Mouse (Mus musculus) left cerebral cortex, postnatal 10 days (tissue): ENCODE measurements around the gene Wipi2. TPM values are rescaled to one million over a fixed set of nuclear protein-coding genes. Genes with fewer than 3 reads are reported as not detected.
A peak's percentile ranks its signal among the peaks of the same experiment; 100 is the strongest.

Experiments used
- DNase-seq, 2 experiments: peaks; one replicate each; pipeline ENCODE4 v3.0.0; 2021 to 2022; ENCODE audit warnings: low spot score in 2 of 2, mixed read lengths in 1 of 2; ENCODE audit errors: extremely low spot score in 1 of 2
- intact Hi-C: fragments of 180-260 bp; cut with DNase I; formaldehyde crosslinking; loops from one replicate; pipeline ENCODE4 v1.15.1; 2025
- total RNA-seq, 2 experiments: library from RNA; stranded (reverse); gene quantifications; 2 replicates each; pipeline ENCODE4 v1.2.3; 2021

The Wipi2 gene
- total RNA-seq, 2 experiments from 2014 or later: 79.9 to 87.7 TPM

GRCm38 (mm10) chr5:142623080-142623479, 4.4 kb upstream of the Wipi2 start:
- intact Hi-C loops: loop anchor here (5.0 kb wide), 1 partner anchor 126 kb away; no protein-coding TSS in a partner anchor

DNA sequence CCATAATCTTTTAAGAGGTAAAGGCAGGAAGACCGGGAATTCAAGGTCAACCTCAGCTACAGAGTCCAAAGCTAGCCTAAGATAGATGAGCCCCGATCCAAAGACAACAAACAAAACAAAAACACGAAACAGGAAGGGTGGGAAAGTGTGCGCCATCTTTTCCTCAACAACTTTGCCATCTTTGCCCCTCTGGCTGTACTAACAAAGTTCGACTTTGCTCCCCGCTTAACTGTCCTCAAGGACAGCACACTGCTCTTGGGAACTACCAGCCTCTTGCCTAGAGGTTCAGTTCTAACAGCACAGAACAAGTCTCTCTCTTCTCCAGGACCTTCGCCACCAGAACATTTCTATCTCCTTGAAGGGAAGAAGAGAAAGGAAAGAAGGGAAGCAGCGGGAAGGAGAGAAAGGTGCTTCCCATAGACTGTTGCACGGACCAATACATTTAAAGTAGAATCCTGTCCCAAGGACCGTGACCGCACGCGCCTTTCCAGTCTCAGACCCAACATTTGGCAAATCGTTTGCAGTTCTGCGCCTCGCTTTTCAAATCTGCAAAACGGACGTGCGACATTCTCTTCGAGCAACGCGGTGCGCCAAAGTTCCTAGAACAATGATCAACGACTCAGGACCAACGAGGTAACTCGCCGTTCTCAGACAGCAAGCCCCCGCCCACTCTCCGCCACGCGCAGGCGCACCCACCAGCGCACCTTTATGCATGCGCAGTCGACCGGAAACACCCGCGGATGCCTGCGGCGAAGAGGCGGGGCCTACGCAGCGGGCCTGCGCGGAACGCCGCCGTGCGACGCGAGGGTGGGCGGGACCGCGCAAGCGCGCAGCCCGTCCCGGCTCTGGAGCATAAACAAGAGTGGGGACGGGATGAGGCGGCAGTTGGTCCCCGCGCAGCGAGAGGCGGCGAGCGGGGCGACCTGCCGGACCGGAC, 1.5 kb downstream of the Wipi2 start:
- DNase-seq: peak; percentile 93 to 98
- intact Hi-C loops: loop anchor here (5.0 kb wide), 1 partner anchor 88 kb away; no protein-coding TSS in a partner anchor

More at GRCm38 (mm10) chr5:142623080-142623479, 4.4 kb upstream of the Wipi2 start:
- no peak for DNase-seq

DNA sequence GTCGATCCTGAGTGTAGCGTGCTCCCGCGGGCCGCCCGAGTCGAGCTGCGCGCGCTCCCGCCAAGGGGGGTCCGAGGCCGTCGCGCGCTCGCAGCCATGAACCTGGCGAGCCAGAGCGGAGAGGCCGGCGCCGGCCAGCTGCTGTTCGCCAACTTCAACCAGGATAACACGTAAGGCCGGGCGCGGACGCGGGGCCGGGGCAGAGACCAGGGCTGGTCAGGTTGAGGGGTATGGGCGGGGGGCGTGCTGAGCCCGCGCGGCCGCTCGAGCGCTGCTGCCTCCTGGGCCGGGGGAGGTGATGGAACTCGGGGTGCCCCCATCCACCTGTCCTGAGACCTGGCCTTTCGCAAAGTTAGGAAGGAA, 2.1 kb downstream of the Wipi2 start:
- no peak for DNase-seq
- intact Hi-C loops: loop anchor here (5.0 kb wide), 1 partner anchor 88 kb away; no protein-coding TSS in a partner anchor

GRCm38 (mm10) chr5:142630224-142630623, 2.7 kb downstream of the Wipi2 start:
- peak in 1 of 2 experiments; percentile 16 for DNase-seq
- intact Hi-C loops: no loop called here

- DNase-seq: no peak
- intact Hi-C loops: no loop called here
Observed at GRCm38 (mm10) chr5:142637823-142638222, 10.3 kb downstream of the Wipi2 start.

DNA sequence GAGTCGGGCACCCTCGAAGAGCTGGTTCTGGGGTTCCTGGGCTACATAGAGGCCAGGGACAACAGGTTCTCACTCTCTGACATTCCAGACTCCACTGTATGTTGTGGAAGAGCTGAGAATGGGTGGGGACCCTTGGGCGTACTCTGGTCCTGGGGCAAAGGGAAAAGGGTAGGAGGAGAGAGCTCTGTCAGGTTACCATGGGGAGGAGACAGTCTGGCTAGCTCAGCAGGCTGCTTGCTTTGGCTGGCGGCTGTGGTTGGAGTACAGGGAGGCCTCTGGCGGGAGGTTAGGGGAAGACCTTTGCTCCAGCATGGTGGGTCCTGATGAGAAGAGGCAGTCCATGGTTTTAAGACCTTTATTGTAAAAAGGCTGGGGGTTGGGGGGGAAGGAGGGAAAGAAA, 12.6 kb downstream of the Wipi2 start:
- intact Hi-C loops: no loop called here
- no peak for DNase-seq

GRCm38 (mm10) chr5:142641331-142642051, 14.0 kb downstream of the Wipi2 start:
- no peak for DNase-seq
- intact Hi-C loops: no loop called here

DNA sequence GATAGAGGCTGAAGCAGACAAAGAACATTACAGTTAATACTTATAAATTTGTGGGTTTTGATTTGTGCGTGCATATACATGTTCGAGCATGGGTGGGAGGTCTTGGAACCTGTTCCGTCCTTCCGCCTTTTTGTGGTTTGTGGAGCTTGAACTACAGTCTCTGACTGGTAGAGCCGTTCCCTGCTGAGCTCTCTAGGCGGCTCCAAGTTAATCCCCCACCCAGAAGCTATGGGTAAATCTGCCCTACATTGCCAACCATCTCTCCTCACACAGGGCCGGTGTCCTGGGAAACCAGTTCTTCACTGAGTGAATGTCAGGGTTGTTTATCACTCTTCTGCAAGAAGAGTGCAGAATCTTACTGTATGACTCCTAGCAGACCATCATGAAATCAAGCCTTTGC, 20.7 kb downstream of the Wipi2 start:
- DNase-seq: no peak
- intact Hi-C loops: no loop called here

GRCm38 (mm10) chr5:142649460-142650050, 22.1 kb downstream of the Wipi2 start:
- intact Hi-C loops: no loop called here

DNA sequence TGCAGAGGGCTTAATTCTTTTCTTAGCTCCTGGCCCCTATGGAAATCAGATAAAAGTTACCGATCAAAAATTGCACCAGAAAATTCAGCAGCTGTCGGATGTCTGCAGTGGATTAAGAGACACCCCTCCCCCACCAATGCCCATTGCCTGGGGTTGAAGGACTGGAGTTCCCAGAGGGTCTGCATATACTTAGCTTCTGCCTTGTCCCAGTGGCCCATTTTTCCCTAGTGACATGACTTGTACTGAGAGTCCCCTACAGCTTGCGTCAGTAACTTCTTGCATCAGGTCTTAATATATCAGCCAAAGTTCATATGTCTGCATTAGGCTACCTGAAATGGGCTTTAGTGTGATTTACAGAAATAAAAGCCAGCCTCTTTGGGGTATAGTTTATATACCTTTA, 22.9 kb downstream of the Wipi2 start:
- intact Hi-C loops: no loop called here
- no peak for DNase-seq

More at GRCm38 (mm10) chr5:142649460-142650050, 22.1 kb downstream of the Wipi2 start:
- DNase-seq: no peak

GRCm38 (mm10) chr5:142650794-142651497, 23.4 kb downstream of the Wipi2 start:
- intact Hi-C loops: no loop called here
- no peak for DNase-seq

DNA sequence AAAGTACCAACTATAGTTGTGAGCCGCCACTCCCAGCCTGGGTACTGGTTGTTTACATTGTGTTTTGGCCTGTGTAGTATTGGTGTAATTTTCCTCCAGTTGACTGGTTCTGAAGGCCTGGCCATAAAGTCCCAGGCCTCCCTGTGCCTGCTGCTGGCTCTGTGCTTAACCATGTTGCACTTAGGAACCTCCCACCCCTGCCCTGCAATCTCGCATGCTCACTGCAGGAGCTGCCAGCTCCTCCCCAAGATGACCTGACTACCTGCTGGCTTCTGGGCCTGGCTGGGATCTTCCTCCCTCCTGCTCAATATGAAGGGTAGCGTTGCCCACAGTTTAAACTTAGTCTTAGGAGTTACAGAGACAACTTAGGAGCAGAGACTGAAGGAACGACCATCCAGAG, 24.8 kb downstream of the Wipi2 start:
- intact Hi-C loops: no loop called here

DNA sequence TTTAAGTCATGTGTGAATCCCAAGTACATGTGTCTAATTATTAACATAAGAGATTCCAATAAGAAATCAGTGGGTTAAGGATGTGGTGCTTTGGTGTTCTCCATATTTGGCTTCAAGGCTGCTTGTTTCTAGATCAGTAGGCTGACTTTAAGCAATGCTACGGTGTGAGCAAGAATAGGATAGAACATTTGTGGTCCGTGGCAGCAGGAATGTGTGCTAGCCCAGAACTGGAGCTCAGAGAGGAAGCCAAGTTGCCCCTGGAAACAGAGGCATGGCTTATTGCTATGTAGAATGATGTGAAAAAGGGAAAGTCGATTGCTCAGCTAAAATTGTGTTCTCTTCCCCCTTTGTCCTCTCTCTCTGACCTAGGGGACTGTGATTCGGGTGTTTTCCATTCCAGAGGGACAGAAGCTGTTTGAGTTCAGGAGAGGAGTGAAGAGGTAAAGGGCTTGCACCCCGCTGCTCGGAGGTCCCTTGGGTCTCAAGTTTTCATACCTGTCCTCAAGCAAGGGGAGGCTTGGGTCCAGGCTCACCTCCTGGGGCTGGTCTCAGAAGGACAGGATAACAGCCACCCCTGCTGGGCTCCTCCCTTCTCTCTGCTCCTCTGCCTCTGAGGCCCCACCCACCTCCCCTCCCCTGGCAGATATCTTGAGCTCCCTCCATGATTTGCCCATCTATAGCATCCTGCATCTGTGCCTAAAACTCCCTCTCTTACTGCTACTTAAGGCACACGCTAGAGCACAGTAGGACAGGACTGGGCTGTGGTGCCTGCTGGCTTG, 33.3 kb downstream of the Wipi2 start:
- DNase-seq: no peak

More for the DNA sequence above, 24.8 kb downstream of the Wipi2 start:
- DNase-seq: no peak

DNA sequence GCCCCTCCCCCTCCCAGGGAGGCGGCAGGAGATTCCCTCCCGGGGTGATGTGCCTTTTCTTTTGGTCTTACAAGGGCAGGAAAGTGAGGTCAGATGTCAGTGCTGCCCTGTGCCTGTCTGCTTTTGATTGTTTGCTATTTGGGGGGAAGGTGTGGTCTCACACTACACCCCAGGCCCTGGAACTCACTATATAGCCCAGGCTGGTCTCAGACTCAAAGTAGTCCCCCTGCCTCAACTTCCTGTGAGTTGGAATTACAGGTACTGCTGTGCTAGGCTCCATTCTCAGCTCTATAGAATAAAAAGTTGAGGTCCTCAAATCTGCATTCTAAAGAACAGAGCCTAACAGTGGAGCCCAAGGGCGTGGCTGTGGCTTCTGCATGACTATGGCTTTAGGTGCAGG, 40.4 kb downstream of the Wipi2 start:
- intact Hi-C loops: no loop called here
- no peak for DNase-seq

More for the DNA sequence above, 33.3 kb downstream of the Wipi2 start:
- intact Hi-C loops: no loop called here

DNA sequence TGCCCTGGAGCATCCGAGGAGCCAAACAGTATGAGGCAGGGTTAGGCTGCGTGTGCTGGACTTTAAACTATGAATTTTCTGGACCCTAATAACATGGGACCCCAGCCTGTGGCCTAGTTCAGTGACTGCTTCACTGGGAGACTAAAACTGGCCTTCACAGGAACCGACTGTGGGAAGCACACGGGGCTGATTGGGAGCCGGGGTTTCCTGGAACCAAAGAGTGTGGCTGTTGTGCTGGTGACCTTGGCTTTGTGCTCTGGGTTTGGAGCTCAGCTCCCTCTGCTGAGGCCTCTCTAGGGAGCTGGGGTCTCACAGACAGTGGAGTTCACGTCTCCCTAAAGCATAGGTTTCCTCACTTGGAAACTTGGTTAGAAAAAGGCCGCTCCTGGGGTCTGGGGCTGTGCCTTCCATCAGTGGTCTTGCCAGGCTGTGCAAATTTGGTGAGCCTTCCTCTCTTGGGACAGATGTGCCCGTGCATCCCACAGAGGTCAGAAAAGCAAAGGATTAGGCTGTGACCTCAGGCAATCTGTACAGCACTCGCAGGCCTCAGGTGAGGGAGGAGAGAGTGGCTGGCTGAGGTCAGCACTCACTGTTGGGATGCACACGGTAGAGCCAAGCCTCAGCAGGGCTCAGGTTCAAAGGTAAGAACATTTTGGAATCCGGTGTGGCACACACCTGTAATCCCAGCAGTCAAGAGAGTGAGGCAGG, 41.2 kb downstream of the Wipi2 start:
- no peak for DNase-seq
- intact Hi-C loops: no loop called here

GRCm38 (mm10) chr5:142669726-142670125, 42.2 kb downstream of the Wipi2 start:
- peak in 1 of 2 experiments; percentile 35 for DNase-seq
- intact Hi-C loops: no loop called here

GRCm38 (mm10) chr5:142673082-142673481, 45.6 kb downstream of the Wipi2 start:
- no peak for DNase-seq
- intact Hi-C loops: loop anchor here (2.0 kb wide), 1 partner anchor 44 kb away; no protein-coding TSS in a partner anchor
